Mouse (Mus musculus) lung, embryonic 14.5 days (tissue): ENCODE data around the gene Oas1f. TPM values are rescaled to one million over a fixed set of nuclear protein-coding genes. Genes with fewer than 3 reads are reported as not detected.
"Not testable (repeated sequence)": the region's sequence is repeated elsewhere in the genome, so short reads cannot be mapped to it uniquely, and the experiment has no call there.

Experiments
- ATAC-seq: fragments of 200-750 bp; cut with Nextera tagmentation; 2 replicates; pipeline ENCODE4 v1.8.0; 2017; ENCODE audit warnings: mild to moderate bottlenecking, moderate TSS enrichment, moderate library complexity; ENCODE audit not compliant: insufficient read depth
- DNase-seq: peaks from one replicate; pipeline ENCODE4 v3.0.0-alpha.2; 2015
- H3K27ac ChIP-seq: fragments of 300-500 bp; sonication (generic); 2 replicates; pipeline ENCODE4 v1.5.1; 2014; ENCODE audit warnings: low read depth, mild to moderate bottlenecking, moderate library complexity
- H3K27me3 ChIP-seq: fragments of 300-500 bp; sonication (generic); 2 replicates; pipeline ENCODE4 v1.6.1; 2014; ENCODE audit warnings: low read length, control low read depth; ENCODE audit not compliant: insufficient read depth
- H3K36me3 ChIP-seq: fragments of 300-500 bp; sonication (generic); 2 replicates; pipeline ENCODE4 v1.6.1; 2014; ENCODE audit warnings: control low read depth; ENCODE audit not compliant: insufficient read depth
- H3K4me1 ChIP-seq: fragments of 300-500 bp; sonication (generic); 2 replicates; pipeline ENCODE4 v1.6.1; 2014; ENCODE audit warnings: antibody characterized with exemption, control low read depth; ENCODE audit not compliant: insufficient read depth
- H3K4me2 ChIP-seq: fragments of 300-500 bp; sonication (generic); 2 replicates; pipeline ENCODE4 v1.6.1; 2014; ENCODE audit warnings: mild to moderate bottlenecking
- H3K4me3 ChIP-seq: fragments of 300-500 bp; sonication (generic); 2 replicates; pipeline ENCODE4 v1.5.1; 2014; ENCODE audit warnings: low read depth, low read length
- H3K9ac ChIP-seq: fragments of 300-500 bp; sonication (generic); 2 replicates; pipeline ENCODE4 v1.6.1; 2014
- H3K9me3 ChIP-seq: fragments of 300-500 bp; sonication (generic); 2 replicates; pipeline ENCODE4 v1.6.1; 2016; ENCODE audit warnings: low read depth, low read length, control low read depth
- CTCF ChIP-seq: IDR thresholded peaks from 2 replicates; pipeline ENCODE4 v1.5.1; 2016; ENCODE audit warnings: antibody characterized with exemption, low read depth
- WGBS: fragments of 180-500 bp; shearing (Covaris S2); extraction: QIAGEN DNeasy Blood & Tissue Kit; methylation state at CpG from one replicate; pipeline ENCODE4 v1.1.7; 2014; 5-methylcytosine and 5-hydroxymethylcytosine counted together
- polyA plus RNA-seq: library from polyadenylated mRNA; unstranded; fragments of >200 nt; fragmentation: Nextera tagmentation; extraction: Ambion mirVana; gene quantifications from 2 replicates; pipeline ENCODE4 v1.2.1, GENCODE M21; 2014

Oas1f gene
- polyA plus RNA-seq, 1 experiment from 2014 or later, result not detected

- DNase-seq (no peak), ATAC-seq (no peak)
- Histone ChIP-seq H3K9ac (no peak overlapping the region), H3K27ac (no peak overlapping the region), H3K36me3 (no peaks in the 10 kb centered on the region), H3K9me3 (no peaks in the 10 kb centered on the region), H3K4me3 (no peak overlapping the region), H3K4me1 (no peaks in the 10 kb centered on the region), H3K27me3 (no peaks in the 10 kb centered on the region), H3K4me2 (no peak overlapping the region)
- no peak for TF ChIP-seq CTCF
- 50% methylated on average over 2 of the region's 2 CpGs for WGBS
Observed at GRCm38 (mm10) chr5:120871469-120871868, 24.3 kb downstream of the Oas1f start.

GRCm38 (mm10) chr5:120876839-120877238 is 29.7 kb downstream of the Oas1f start:
- not testable (repeated sequence) for H3K36me3 ChIP-seq, H3K4me3 ChIP-seq, H3K4me1 ChIP-seq, H3K27ac ChIP-seq, DNase-seq, H3K4me2 ChIP-seq, H3K9ac ChIP-seq, ATAC-seq, H3K9me3 ChIP-seq, H3K27me3 ChIP-seq
- 62% methylated on average over 2 of the region's 3 CpGs for WGBS

- not testable (repeated sequence) for H3K9ac ChIP-seq, DNase-seq, H3K4me1 ChIP-seq, H3K36me3 ChIP-seq, H3K9me3 ChIP-seq, H3K27ac ChIP-seq, H3K4me2 ChIP-seq, H3K27me3 ChIP-seq, ATAC-seq, H3K4me3 ChIP-seq
- WGBS, result 78% methylated on average over 2 of the region's 2 CpGs
Observed at GRCm38 (mm10) chr5:120877407-120877806, 30.2 kb downstream of the Oas1f start.

GRCm38 (mm10) chr5:120878803-120879202 is 31.6 kb downstream of the Oas1f start:
- H3K9ac ChIP-seq, H3K36me3 ChIP-seq, H3K27me3 ChIP-seq, DNase-seq, H3K4me1 ChIP-seq, H3K9me3 ChIP-seq, H3K4me2 ChIP-seq, H3K27ac ChIP-seq, ATAC-seq, H3K4me3 ChIP-seq: not testable (repeated sequence)
- WGBS, result 45% methylated on average over 2 of the region's 2 CpGs

GRCm38 (mm10) chr5:120881681-120882080 is 34.5 kb downstream of the Oas1f start:
- H3K4me3 ChIP-seq, H3K36me3 ChIP-seq, H3K9ac ChIP-seq, H3K4me2 ChIP-seq, DNase-seq, H3K27me3 ChIP-seq, H3K27ac ChIP-seq, H3K4me1 ChIP-seq, H3K9me3 ChIP-seq, ATAC-seq: not testable (repeated sequence)
- 92% methylated on average over 6 of the region's 6 CpGs for WGBS

- not testable (repeated sequence) for H3K4me1 ChIP-seq, DNase-seq, H3K27me3 ChIP-seq, ATAC-seq, H3K4me2 ChIP-seq, H3K9me3 ChIP-seq, H3K4me3 ChIP-seq, H3K36me3 ChIP-seq, H3K9ac ChIP-seq, H3K27ac ChIP-seq
- 3% methylated on average over 5 of the region's 9 CpGs for WGBS
Observed at GRCm38 (mm10) chr5:120887413-120887812, 40.2 kb downstream of the Oas1f start, which contains the start of gene Oas1g. Gene Oas1g, minus strand, starts transcription at chr5:120887613.

GRCm38 (mm10) chr5:120887831-120888230 is 40.7 kb downstream of the Oas1f start:
- H3K27ac ChIP-seq, result no peak overlapping the region
- no peaks in the 10 kb centered on the region for H3K27me3 ChIP-seq
- no peak overlapping the region for H3K9ac ChIP-seq
- 39% methylated on average over 6 of the region's 6 CpGs for WGBS
- no peak overlapping the region for H3K4me2 ChIP-seq
- no peaks in the 10 kb centered on the region for H3K36me3 ChIP-seq
- H3K4me1 ChIP-seq, result no peaks in the 10 kb centered on the region
- H3K9me3 ChIP-seq, result no peaks in the 10 kb centered on the region
- no peak for ATAC-seq
- no peak for DNase-seq
- H3K4me3 ChIP-seq, result no peak overlapping the region
- TF ChIP-seq CTCF, result no peak

- not testable (repeated sequence) for H3K4me2 ChIP-seq, H3K27ac ChIP-seq, H3K27me3 ChIP-seq, H3K9me3 ChIP-seq, DNase-seq, H3K4me3 ChIP-seq, ATAC-seq, H3K4me1 ChIP-seq, H3K9ac ChIP-seq, H3K36me3 ChIP-seq
- 41% methylated on average over 4 of the region's 4 CpGs for WGBS
Observed at GRCm38 (mm10) chr5:120888294-120888815, 41.2 kb downstream of the Oas1f start.
